Mouse (Mus musculus) regulatory T cell (primary cell): ENCODE measurements at regions not wholly inside any gene's neighbourhood (a gene's known extent, or its start where the extent isn't known, plus 50 kb on each side); places are given as distances from the start of the nearest gene placed in this dataset.
"Not testable (repeated sequence)": the region's sequence is repeated elsewhere in the genome, so short reads cannot be mapped to it uniquely, and the experiment has no call there.

Source experiments
- in situ Hi-C: fragments of 300-600 bp; cut with MboI, MseI; formaldehyde crosslinking; loops from one replicate; pipeline ENCODE4 v1.15.1; 2025; ENCODE audit warnings: high pct_unique_total_duplicates

DNA sequence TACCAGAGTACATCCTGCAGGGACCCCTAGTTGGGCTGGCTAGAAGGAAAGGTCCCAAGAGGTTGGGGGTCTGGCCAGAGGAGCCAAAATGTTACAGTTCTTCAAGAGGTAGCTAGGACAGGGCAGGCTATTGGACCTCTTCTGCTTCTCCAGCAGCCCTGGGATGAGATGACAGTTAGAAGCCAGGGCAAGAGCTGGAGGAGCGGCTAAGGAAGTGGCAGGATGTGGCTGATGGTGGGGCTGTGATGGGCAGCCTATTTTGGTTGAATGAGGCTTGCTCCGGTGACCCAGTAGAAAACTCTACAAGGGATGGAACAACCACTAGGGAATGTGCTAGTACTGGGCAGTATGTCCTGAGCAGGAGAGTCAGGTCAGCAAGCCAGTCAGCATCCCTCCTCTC lies 82.8 kb downstream of the Ddx11 start:
- in situ Hi-C loops, result no loop called here

DNA sequence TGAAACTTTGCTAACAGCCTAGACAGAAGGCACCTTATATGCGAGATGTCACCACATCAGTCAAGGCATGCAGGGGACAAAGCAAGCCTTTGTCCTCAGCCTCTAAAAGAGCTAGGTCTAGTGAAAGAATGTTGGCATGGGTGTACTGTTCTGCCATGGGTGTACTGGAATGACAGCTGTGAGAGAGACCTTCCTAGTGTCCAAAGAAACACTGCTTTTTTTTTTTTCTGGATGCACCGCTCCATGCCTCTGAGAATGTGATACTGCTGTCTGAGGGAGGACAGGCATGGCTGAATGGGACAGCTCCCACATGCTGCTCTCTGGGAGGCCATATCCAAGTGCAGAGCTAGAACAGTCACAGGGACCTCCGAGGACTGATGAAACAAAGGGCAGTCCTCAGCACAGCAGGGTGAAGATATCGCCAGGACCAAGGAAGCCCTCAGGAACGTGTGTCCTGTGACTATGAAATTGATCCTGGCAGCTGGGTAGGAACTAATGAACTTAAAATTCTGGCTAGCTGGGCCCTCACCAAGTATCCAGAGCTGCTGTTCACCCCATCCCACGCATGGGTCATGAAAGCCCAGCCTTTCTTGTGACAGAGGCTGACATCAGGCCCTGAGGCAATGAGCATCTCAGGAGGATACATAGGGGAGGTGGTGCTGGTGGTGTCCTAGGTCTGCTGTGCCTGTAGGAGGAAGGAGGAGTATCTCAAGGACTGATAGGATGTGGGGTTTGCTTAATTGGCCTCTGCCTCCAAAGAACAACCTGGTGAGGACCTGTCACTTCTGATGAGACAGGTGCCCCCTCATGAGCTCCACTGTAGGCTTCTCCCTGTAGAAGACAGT lies 84.6 kb downstream of the Ddx11 start:
- in situ Hi-C loops, result not testable (repeated sequence)

DNA sequence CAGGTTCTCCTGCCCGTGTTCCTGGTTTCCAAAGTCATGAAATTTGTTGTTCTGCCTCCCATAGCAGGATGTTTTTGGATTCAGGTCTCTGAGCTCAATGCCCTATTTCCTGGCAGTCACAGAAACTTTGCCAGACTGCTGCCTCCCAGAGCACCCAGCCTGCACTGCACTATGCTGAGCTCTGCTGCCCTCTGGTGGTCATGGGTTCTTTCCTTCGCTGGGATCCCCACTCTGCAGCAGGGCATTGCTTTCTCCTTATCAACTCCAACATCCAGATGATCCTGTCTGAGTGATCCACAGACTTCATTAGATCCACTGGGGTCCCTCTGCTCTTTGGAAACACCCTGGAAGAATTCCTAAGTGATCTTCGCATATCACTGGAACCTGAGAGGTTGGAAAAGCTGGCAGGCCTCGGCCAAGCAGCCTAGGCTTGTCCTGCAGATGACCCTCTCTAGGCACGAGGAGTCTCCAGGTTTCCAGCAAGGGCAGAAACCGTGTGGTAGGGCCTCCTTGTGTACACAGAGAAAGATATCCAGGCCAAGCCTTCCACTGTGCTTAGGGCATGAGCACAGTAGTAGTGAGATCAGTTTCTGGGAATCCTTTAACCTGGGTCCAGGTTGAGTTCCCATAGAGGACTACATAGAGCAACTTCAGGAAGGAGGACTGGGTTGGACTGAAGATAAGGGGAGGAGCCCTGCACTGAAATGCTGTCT lies 85.6 kb downstream of the Ddx11 start:
- in situ Hi-C loops, result not testable (repeated sequence)

DNA sequence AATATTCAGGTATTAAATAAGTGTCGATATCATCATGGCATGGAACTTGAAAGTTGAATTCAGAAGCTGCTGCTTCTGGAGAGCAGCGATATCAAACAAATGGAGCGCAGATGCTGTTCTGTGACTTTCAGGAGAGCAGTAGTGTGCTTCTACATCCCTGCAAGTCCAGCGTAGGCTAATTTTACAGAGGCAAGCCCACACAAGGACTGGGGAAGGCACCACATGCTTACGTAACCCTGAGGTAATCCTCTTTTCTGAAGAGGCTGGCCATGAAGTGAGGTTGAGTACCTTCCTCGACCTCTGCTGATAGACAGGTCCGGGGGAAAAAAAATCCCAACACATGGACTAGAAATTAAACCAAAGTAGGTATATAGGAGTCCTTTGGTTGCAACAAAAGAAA lies 88.2 kb downstream of the Ddx11 start:
- in situ Hi-C loops, result no loop called here

DNA sequence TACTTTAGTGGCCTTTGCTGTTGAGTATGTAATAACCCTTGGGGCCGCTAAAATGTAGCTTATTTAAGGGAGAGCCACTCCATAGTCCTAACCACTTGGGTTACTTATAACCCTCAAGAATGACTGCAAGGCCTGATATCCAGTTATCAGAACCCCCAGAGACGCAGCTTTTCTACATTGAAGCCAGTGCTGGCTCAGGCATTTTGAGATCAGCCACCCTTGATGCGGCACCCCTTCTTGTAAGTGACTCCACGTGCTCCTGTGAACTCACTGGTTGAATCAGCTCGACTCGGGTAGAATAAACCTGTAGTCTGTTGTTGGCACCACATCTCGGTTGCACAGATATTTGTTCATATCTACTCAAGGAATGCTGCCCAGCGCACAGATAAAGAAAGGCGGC lies 89.3 kb downstream of the Ddx11 start:
- in situ Hi-C loops, result no loop called here

DNA sequence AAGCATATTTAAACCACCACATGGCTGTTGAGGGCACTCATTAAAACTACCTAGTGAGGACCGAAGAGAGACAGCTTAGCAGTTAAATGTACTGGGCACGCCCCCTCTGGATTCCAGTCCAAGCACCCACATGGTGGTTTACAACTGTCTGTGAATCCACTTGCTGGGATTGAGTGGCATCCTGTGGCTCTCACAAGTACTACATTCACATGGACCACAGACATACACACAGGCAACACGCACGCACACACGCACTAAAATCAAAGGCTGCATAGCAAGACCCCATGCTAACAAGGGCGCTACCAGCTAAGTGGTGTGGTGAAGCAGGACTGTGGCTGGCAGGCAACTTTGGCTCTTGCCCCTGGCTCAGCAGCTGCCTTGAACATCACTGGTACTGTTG lies 95.0 kb downstream of the Ddx11 start:
- in situ Hi-C loops, result no loop called here

DNA sequence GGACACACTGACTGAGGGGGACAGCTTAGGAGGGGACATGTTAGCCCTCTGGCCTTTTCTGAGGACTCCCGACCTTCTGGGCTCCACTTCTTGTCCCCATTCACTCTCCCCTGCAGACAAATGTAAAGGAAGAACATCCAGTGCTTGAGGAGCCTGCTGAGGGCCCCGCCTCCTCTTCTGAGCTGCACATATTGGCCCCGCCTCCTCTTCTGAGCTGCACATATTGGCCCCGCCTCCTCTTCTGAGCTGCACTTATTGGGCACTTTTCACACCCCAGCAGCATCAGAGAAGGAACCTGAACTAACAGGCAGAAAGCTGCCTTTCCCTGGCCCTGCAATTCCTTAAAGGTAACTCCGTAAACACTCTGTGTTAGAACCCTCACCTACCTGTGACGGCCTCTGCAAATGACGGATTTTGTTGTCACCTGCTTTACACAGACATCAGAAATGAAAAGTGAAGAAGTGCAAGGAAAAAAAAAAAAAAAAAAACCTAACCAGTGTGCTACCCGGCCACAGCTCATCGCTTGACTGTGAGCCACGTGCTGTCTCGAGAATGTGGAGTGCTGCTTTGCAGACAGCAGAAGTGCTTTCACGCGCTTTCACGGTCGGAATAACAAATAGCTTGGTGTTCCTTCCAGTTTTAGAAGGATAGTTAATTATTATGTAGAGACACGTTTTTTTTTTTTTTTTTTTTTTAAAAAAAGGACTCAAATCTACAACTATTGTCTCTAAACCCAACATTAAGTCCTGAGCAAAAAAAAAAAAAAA lies 96.5 kb downstream of the Ddx11 start:
- in situ Hi-C loops, result no loop called here

DNA sequence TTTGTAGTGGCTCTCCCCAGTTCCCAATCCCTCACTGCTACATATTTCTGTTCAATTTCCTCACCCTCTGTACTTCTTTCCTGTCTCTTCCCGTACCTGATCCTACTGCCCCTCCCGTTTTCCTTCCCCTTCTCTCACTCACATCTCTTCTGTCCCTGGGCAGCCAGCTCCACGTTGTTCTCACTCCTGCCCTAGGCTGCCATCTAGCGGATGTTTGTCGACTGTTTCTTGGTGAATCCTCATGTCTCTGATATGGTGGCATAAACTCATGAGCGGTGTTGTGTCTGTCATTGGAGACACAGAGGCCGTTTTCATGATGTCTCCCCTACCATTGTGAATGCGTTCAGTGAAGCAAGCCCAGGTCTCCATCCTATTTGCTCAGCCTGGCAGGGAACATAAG lies 97.9 kb downstream of the Ddx11 start:
- in situ Hi-C loops, result no loop called here

DNA sequence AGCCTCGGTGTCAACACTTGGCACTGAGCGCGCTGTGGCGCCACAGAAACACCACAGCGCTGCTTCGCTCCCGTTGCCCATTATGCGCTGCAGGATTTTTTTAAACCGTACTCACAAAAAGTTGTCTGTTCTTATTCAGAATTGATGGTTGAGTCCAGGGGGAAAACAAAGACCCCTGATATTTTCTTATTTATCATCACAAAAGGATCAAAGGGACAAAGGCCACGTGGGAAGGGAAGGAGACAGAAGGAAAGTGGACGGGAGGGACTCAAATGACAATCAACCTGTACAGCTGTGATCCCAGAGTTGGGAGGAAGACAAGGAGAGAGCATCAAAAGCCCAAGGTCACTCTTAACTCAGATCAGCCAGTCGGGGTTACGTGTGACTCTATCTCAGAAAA lies 100.4 kb downstream of the Ddx11 start:
- in situ Hi-C loops, result no loop called here

DNA sequence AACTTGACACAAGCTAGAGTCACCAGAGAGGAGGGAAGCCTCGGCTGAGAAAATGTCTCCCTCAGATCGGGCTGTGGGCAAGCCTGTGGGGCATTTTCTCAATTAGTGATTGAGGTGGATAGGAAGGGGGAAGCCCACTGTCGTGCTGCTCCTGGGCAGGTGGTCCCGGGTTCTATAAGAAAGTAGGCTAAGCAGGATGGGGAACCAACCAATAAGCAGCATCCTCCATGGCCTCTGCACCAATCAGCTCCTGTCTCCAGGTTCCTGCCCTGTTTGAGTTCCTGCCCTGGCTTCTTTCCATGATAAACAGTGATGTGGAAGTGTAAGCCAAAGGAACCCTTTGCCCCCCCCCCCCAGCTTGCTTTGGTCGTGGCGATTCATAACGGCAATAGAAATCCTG lies 100.9 kb downstream of the Ddx11 start:
- in situ Hi-C loops, result no loop called here

DNA sequence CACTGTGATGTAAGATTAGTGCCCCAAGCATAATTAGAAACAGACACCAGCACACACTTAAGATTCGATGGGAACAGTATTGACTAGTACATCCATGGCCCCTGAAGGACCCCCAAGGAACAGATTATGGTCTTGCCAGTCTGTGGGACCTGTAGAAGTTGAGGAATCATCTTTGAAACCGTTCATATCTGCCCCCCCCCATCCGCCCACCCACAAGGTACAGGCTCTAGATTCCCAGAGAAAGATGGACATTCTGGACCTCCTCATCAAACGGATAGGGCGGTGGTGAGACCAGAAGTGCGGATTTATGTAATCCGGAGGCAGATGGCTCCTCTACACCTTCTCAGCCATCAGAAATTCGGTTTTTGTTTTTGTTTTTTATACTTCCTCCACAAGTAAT lies 109.1 kb downstream of the Ddx11 start:
- in situ Hi-C loops, result loop anchor here (10.0 kb wide), 1 partner anchor 252 kb away; no protein-coding TSS in a partner anchor

DNA sequence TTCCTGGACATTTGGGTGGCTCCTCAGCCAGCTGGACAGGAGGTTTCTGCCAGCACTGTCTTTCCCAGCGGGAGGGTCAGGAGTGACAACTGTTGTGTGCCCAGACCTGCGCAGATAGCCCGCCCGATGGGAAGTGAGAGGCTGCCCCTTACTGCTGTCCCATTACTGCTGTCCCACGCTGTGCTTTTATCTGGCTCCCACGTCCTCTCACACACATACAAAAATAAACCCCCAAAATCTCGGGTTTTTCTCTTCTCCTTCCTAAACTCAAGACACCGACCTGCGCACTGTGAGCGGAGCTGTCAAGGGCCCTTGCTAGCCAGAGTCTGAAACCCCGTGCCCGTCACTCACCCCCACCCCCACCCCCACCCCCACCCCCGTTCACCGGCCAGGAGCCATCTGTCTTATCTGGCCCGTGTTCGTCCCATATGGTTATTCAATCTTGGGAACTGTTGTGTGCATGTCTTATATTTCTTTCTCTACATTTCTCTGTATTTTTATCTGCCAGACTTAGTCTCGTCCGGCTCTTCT lies 109.6 kb downstream of the Ddx11 start:
- in situ Hi-C loops, result loop anchor here (10.0 kb wide), 1 partner anchor 252 kb away; no protein-coding TSS in a partner anchor

DNA sequence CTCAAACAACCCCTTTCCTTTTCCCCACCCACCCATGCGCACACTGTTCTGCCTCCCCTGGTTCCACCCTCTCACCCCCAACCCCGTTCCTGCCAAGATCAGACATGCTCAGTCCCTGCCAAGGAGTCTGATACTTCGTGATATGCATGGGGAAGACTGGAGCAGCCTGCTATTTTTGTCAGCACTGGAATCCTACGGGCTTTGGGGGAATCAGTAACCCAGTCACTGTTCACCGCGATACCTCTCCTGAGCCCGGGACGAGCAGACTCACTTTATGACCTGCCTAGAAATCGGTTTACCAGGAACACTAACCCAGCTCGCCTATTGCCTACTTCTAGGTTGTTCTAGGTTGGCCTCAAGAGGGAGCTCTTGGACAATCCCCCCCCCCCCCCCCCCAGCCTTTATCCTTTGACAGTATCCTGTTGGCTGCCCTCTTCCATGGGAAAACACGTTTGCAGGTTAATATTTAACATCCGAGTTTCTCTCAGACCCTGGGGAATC lies 110.2 kb downstream of the Ddx11 start:
- in situ Hi-C loops, result loop anchor here (10.0 kb wide), 1 partner anchor 251 kb away; no protein-coding TSS in a partner anchor

DNA sequence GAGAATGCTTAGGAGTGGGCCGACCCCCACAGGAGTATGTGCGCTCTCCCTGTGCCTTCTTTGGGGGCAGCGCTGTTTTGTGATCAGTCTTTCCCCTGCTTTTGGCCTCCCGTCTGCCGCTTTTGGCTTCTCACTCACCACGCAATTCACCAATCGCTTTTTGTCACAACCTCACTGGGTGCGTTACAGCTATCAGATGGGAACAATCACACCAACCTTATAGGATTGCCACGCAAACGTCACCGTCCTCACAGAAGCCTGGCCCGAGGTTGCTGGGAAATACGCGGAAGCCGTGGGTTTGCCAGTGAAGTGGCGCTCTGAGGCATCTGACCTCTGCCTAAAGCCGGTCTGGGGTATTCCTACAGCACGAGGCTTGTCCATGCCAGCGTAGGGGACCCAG lies 111.1 kb downstream of the Ddx11 start:
- in situ Hi-C loops, result loop anchor here (10.0 kb wide), 1 partner anchor 250 kb away; no protein-coding TSS in a partner anchor

DNA sequence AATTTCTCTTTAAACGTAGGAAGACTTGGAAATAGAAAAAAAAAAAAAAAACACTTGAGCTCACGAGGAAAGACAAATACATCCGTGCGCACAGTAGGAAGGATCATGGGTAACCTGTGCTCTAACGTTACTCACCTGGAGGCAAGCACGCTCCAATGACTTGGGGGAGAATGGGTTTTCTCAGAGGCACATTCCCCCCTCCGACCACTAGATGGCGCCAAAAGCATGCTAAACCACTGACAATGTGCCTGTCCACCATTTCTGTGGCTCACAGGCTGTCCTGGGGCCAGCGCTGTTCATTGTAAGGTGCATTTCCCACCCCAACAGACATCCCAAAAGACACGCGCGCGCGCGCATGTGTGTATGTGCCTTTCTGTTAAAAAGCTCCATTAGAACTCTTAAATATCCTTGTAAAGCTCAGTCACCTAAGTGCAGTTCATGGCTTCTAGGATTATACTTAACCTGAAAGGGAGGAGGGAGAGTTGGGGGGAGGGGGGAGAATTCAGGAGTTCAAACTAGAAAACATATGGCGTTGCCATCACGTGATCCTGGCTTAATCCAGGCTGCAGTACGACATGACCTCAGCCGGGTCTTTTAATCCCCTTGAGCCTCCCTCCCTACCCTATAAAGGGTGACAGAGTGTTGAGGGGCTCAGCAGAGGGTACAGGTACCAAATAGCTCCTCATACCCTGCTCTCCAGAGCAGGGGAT lies 111.9 kb downstream of the Ddx11 start:
- in situ Hi-C loops, result loop anchor here (5.0 to 10.0 kb wide), 2 partner anchors 212 to 250 kb away; partner anchors contain the start of gene Mtcl1

DNA sequence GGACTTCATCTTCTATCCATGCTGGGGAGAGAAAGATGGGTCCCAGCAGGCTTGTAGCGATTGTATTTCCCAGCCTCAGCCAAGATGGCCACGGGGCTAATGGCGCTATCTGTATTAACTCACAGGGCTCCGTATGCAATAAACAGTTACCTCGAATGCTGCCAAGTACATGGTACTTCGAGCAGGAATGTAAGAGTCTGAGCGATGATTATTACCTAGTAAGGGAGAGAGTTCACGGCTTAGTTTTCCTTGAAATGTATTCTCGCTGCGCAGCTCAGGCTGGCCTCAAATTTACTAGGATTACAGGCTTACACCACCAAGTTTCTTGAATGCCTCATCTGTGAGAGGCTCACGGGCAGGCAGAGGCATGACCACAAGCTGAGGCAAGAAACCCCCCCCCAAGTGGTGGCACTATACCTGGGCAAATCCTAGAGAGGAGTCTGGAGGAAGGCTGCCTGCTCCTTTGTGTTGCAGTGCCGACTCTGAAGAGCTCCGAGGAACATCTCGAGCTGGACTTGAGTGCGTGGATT lies 112.6 kb downstream of the Ddx11 start:
- in situ Hi-C loops, result loop anchor here (5.0 to 10.0 kb wide), 2 partner anchors 211 to 249 kb away; partner anchors contain the start of gene Mtcl1

DNA sequence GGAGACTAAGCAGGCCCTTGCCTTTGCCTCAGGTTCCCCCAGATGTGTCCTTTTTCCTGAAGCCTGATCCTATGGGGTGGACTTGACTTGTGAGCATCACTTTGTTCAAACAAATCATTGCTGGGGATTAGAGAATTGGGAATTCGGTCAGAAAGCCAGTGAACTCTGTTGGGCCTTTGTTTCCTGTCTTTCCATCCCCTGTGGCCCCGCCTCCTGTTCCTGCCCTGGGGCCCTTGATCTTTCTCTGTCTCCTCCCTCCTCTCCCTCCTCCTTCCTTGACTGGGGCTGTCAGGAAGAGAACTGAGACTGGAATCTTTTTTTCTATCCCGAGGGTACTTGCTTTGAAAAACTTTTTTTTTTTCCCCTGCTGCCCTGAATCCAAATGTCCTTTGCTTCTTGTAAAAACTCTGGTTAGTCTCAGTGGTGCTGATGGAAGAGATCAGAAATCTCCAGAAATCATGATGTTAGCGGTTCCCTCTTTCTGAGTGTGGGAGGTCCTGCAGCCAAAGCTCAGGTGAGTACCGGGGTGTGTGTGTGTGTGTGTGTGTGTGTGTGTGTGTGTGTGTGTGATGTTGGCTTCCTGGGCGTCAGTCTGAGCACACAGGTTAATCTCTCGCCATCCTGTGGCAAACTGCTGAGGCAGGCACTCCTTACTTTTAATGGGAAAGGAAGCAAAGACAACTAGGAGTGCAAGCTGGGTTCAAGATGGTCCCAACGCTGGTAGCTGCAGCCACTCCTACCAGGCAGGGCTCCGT lies 118.7 kb downstream of the Ddx11 start:
- in situ Hi-C loops, result no loop called here

DNA sequence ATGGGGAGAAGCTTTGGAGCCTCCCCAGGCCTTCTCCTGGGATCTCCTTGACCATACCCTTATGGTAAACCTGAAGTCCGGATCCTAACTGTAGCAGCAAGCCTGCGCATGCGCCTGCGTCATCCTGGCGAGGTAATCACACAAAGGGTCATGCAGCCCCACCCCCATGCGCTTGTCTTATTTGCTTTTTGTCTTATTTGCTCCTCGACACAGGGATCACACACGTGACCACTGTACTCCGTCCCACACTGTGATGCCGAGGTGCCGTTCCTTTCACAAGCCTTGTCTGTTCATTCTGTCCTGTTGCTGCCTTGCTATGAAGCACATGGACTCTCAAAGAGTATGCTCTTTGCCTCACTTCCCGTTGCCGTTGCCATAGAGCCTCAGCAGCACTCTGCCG lies 120.9 kb downstream of the Ddx11 start:
- in situ Hi-C loops, result no loop called here

DNA sequence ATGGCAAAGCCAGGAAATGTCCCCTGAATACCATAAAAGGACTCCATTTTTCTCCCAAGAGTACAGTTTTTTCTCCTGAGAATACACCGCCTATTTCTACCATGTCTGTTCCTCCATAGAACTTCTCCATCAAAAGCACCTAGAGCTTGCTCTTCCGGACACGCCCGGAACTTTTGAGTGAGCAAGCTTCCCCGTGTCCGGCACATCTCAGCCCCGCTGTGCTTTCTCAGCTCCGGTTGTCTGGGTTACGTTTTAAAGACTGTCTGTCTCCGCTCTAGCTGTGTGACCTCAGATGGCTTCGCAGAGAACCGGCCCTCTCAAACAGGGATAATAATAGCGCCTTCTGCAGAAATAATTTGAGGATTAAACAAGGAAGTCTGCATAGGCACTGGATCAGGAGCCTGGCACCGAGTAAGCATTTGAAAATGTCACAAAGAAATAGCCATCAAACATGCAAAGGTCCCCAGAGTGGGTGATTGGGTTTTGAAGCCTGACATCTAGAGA lies 122.8 kb downstream of the Ddx11 start:
- in situ Hi-C loops, result no loop called here

DNA sequence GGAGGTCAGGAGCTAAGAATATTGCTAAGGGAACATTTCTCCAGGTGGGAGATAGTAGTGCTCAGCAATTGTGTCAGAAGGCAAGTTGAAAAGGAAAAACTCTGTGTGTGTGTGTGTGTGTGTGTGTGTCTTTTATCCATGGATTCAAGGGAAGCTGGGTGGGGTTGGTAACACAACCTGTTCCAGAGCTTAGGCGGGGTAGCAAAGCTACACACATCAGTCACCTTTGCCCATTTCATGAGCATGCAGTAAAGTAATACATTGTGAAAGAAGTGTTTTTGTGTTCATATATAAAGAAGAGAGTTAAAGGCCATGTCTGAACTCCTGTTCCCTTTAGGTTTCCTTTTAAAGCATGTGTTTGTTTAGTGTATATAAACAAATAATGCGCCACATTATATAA lies 128.2 kb downstream of the Ddx11 start:
- in situ Hi-C loops, result no loop called here
